Mouse (Mus musculus): ENCODE measurements at regions not wholly inside any gene's neighbourhood (a gene's known extent, or its start where the extent isn't known, plus 50 kb on each side); places are given as distances from the start of the nearest gene placed in this dataset.

GRCm38 (mm10) chr14:74409441-74409840, 231.2 kb upstream of the Htr2a start:
- H3K4me3 ChIP-seq (ENCODE audit: insufficient read depth, low read length), result no peak overlapping the region
- H3K4me1 ChIP-seq (ENCODE audit: control insufficient read depth, insufficient read depth, low read length), result no peaks in the 10 kb centered on the region
- no peak overlapping the region for H3K27ac ChIP-seq (ENCODE audit: insufficient read depth, low read depth, low read length)
- no peak for TF ChIP-seq POLR2A (IDR thresholded peaks at IDR 0.05; ENCODE audit: borderline replicate concordance, low read depth, low read length)
- TF ChIP-seq CTCF (IDR thresholded peaks at IDR 0.05; ENCODE audit: low read depth, low read length), result no peak

DNA sequence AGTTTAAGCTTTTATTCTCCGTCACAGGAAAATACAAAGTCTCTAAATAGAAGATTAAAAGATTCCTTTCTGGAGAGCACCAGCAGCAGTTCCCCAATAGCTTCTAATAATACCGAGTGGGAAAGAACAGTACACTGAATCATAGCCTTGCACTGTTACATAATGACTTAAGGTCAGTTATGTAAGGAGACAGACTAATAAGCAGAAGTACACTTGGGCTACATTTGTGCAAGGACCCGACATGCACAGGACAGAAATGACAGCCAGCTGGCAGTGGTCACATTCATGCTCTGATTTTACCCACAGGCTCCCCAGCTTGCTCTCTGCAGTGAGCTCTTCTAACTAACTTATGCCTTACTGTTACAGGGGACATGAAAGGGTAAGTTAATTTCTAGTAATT, 212.4 kb upstream of the Htr2a start:
- Histone ChIP-seq H3K4me3 (ENCODE audit: insufficient read depth, low read length) (no peak overlapping the region), H3K4me1 (ENCODE audit: control insufficient read depth, insufficient read depth, low read length) (peaks cover 7% of the 10 kb centered on the region), H3K27ac (ENCODE audit: insufficient read depth, low read depth, low read length) (peak overlapping the region; percentile 42; the same call in 1 of the 2 replicates)
- TF ChIP-seq CTCF (IDR thresholded peaks at IDR 0.05; ENCODE audit: low read depth, low read length), result no peak

- no peak overlapping the region for H3K4me3 ChIP-seq (ENCODE audit: insufficient read depth, low read length)
- no peaks in the 10 kb centered on the region for H3K4me1 ChIP-seq (ENCODE audit: control insufficient read depth, insufficient read depth, low read length)
- TF ChIP-seq POLR2A (IDR thresholded peaks at IDR 0.05; ENCODE audit: borderline replicate concordance, low read depth, low read length) (no peak), CTCF (IDR thresholded peaks at IDR 0.05; ENCODE audit: low read depth, low read length) (no peak)
- H3K27ac ChIP-seq (ENCODE audit: insufficient read depth, low read depth, low read length), result no peak overlapping the region
Observed at GRCm38 (mm10) chr14:74464027-74464682, 176.5 kb upstream of the Htr2a start.

GRCm38 (mm10) chr14:74495504-74495903, 145.1 kb upstream of the Htr2a start:
- no peak overlapping the region for H3K4me3 ChIP-seq (ENCODE audit: insufficient read depth, low read length)
- H3K27ac ChIP-seq (ENCODE audit: insufficient read depth, low read depth, low read length), result no peak overlapping the region
- TF ChIP-seq POLR2A (IDR thresholded peaks at IDR 0.05; ENCODE audit: borderline replicate concordance, low read depth, low read length) (no peak), CTCF (IDR thresholded peaks at IDR 0.05; ENCODE audit: low read depth, low read length) (no peak)
- no peaks in the 10 kb centered on the region for H3K4me1 ChIP-seq (ENCODE audit: control insufficient read depth, insufficient read depth, low read length)

DNA sequence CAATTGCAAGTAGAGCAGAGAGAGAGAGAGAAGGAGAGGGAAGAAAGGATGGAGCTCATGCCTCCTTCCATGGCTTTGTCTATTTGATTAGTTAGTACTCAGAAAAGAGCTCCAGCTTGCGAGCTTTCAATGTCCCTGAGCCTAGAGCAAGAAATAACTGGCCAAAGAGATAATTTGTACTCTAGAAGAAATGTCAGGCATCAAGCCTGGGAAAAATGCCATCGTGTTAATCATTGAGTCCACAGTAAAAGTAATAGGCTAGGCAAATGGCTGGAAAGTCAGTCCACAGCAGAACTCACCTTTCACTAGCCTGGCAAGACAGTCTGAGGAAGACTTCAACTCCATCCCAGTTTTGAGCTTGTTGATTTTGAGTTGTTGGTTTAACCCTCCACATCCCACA, 129.1 kb upstream of the Htr2a start:
- no peak overlapping the region for H3K4me3 ChIP-seq (ENCODE audit: insufficient read depth, low read length)
- TF ChIP-seq CTCF (IDR thresholded peaks at IDR 0.05; ENCODE audit: low read depth, low read length) (no peak), POLR2A (IDR thresholded peaks at IDR 0.05; ENCODE audit: borderline replicate concordance, low read depth, low read length) (no peak)
- no peak overlapping the region for H3K27ac ChIP-seq (ENCODE audit: insufficient read depth, low read depth, low read length)
- peaks cover 3% of the 10 kb centered on the region; the same call in 1 of the 2 replicates for H3K4me1 ChIP-seq (ENCODE audit: control insufficient read depth, insufficient read depth, low read length)

GRCm38 (mm10) chr14:74516451-74516850, 124.2 kb upstream of the Htr2a start:
- Histone ChIP-seq H3K4me3 (ENCODE audit: insufficient read depth, low read length) (no peak overlapping the region), H3K27ac (ENCODE audit: insufficient read depth, low read depth, low read length) (no peak overlapping the region), H3K4me1 (ENCODE audit: control insufficient read depth, insufficient read depth, low read length) (peaks cover 6% of the 10 kb centered on the region)
- no peak for TF ChIP-seq CTCF (IDR thresholded peaks at IDR 0.05; ENCODE audit: low read depth, low read length)
- TF ChIP-seq POLR2A (IDR thresholded peaks at IDR 0.05; ENCODE audit: borderline replicate concordance, low read depth, low read length), result no peak

GRCm38 (mm10) chr14:74519531-74519930, 121.1 kb upstream of the Htr2a start:
- H3K27ac ChIP-seq (ENCODE audit: insufficient read depth, low read depth, low read length), result no peak overlapping the region
- H3K4me1 ChIP-seq (ENCODE audit: control insufficient read depth, insufficient read depth, low read length), result peaks cover 6% of the 10 kb centered on the region
- no peak for TF ChIP-seq CTCF (IDR thresholded peaks at IDR 0.05; ENCODE audit: low read depth, low read length)
- no peak for TF ChIP-seq POLR2A (IDR thresholded peaks at IDR 0.05; ENCODE audit: borderline replicate concordance, low read depth, low read length)
- no peak overlapping the region for H3K4me3 ChIP-seq (ENCODE audit: insufficient read depth, low read length)

DNA sequence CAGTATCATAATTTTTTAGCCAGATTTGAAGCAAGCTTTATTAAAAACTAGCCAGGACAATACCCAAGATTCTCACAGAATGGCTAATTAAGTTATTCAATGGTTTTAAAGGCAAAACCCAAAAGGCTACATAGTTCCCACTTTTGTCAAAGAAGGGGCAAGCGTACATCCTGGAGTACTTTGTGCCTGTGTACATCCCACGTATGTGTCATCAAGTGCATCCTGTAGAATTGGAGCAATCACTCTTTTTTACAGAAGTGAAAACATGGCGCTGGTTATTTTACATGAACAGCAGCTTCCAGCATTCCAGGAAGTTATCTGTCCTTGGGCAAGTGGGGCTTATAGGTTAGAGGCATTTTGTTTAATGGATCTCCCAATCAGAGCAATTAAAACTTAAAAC, 119.0 kb upstream of the Htr2a start:
- no peak overlapping the region for H3K4me3 ChIP-seq (ENCODE audit: insufficient read depth, low read length)
- H3K27ac ChIP-seq (ENCODE audit: insufficient read depth, low read depth, low read length), result no peak overlapping the region
- TF ChIP-seq POLR2A (IDR thresholded peaks at IDR 0.05; ENCODE audit: borderline replicate concordance, low read depth, low read length), result no peak
- no peak for TF ChIP-seq CTCF (IDR thresholded peaks at IDR 0.05; ENCODE audit: low read depth, low read length)
- peaks cover 3% of the 10 kb centered on the region for H3K4me1 ChIP-seq (ENCODE audit: control insufficient read depth, insufficient read depth, low read length)

GRCm38 (mm10) chr14:74527246-74527645, 113.4 kb upstream of the Htr2a start:
- Histone ChIP-seq H3K4me3 (ENCODE audit: insufficient read depth, low read length) (no peak overlapping the region), H3K4me1 (ENCODE audit: control insufficient read depth, insufficient read depth, low read length) (no peaks in the 10 kb centered on the region), H3K27ac (ENCODE audit: insufficient read depth, low read depth, low read length) (no peak overlapping the region)
- TF ChIP-seq POLR2A (IDR thresholded peaks at IDR 0.05; ENCODE audit: borderline replicate concordance, low read depth, low read length) (no peak), CTCF (IDR thresholded peaks at IDR 0.05; ENCODE audit: low read depth, low read length) (no peak)

GRCm38 (mm10) chr14:74529368-74529951, 111.2 kb upstream of the Htr2a start:
- Histone ChIP-seq H3K27ac (ENCODE audit: insufficient read depth, low read depth, low read length) (no peak overlapping the region), H3K4me1 (ENCODE audit: control insufficient read depth, insufficient read depth, low read length) (no peaks in the 10 kb centered on the region), H3K4me3 (ENCODE audit: insufficient read depth, low read length) (no peak overlapping the region)
- TF ChIP-seq CTCF (IDR thresholded peaks at IDR 0.05; ENCODE audit: low read depth, low read length) (no peak), POLR2A (IDR thresholded peaks at IDR 0.05; ENCODE audit: borderline replicate concordance, low read depth, low read length) (no peak)

All from bone marrow macrophage, adult 2 months (primary cell).